Mouse (Mus musculus) cortical plate, adult 2 months (tissue): Measurements from ENCODE around the gene Slc35f5.

Experiments used
- CTCF ChIP-seq: fragments of 200-500 bp; IDR thresholded peaks from 2 replicates; pipeline ENCODE4 v1.5.1; 2011; ENCODE audit warnings: mild to moderate bottlenecking, control low read depth, low read length; ENCODE audit not compliant: insufficient read depth; ENCODE audit errors: extremely low read depth
- POLR2A ChIP-seq: fragments of 200-500 bp; IDR thresholded peaks from 2 replicates; pipeline ENCODE4 v1.6.1; 2011; ENCODE audit warnings: mild to moderate bottlenecking, low read length, control low read depth; ENCODE audit not compliant: insufficient read depth; ENCODE audit errors: extremely low read depth

- TF ChIP-seq CTCF (no peak), POLR2A (no peak)
These were observed 64.1 kb downstream of the Slc35f5 start for GRCm38 (mm10) chr1:125624376-125625076.
